Mouse (Mus musculus) heart, embryonic 15.5 days (tissue): Measurements from ENCODE around the gene Tnpo1. TPM values are rescaled to one million over a fixed set of nuclear protein-coding genes. Genes with fewer than 3 reads are reported as not detected.

Experiments used
- ATAC-seq: fragments of 200-750 bp; cut with Nextera tagmentation; replicated peaks from 2 replicates; pipeline ENCODE4 v1.8.0; 2017; ENCODE audit warnings: low read depth, moderate TSS enrichment; ENCODE audit not compliant: insufficient number of reproducible peaks, insufficient read depth, low FRiP score
- H3K27ac ChIP-seq: fragments of 300-500 bp; sonication (generic); 2 replicates; pipeline ENCODE4 v1.5.1; 2015; ENCODE audit warnings: mild to moderate bottlenecking, inconsistent platforms
- H3K27me3 ChIP-seq: fragments of 300-500 bp; sonication (generic); 2 replicates; pipeline ENCODE4 v1.6.1; 2015; ENCODE audit warnings: inconsistent platforms
- H3K36me3 ChIP-seq: fragments of 300-500 bp; sonication (generic); 2 replicates; pipeline ENCODE4 v1.6.1; 2015; ENCODE audit warnings: mild to moderate bottlenecking, inconsistent platforms
- H3K4me1 ChIP-seq: fragments of 300-500 bp; sonication (generic); replicated peaks from 2 replicates; pipeline ENCODE4 v1.6.1; 2015; ENCODE audit warnings: inconsistent platforms
- H3K4me2 ChIP-seq: fragments of 300-500 bp; sonication (generic); 2 replicates; pipeline ENCODE4 v1.6.1; 2015; ENCODE audit warnings: inconsistent platforms, mild to moderate bottlenecking, moderate library complexity
- H3K4me3 ChIP-seq: fragments of 300-500 bp; sonication (generic); 2 replicates; pipeline ENCODE4 v1.5.1; 2015; ENCODE audit warnings: mild to moderate bottlenecking, inconsistent platforms
- H3K9ac ChIP-seq: fragments of 300-500 bp; sonication (generic); 2 replicates; pipeline ENCODE4 v1.6.1; 2015; ENCODE audit warnings: mild to moderate bottlenecking, inconsistent platforms
- H3K9me3 ChIP-seq: fragments of 300-500 bp; sonication (generic); replicated peaks from 2 replicates; pipeline ENCODE4 v1.6.1; 2016; ENCODE audit warnings: inconsistent platforms
- WGBS: fragments of 180-500 bp; shearing (Covaris S2); methylation state at CpG from one replicate; pipeline ENCODE4 v1.1.7; 2015; ENCODE audit warnings: mixed read lengths; 5-methylcytosine and 5-hydroxymethylcytosine counted together
- polyA plus RNA-seq: library from polyadenylated mRNA; unstranded; fragments of >200 nt; fragmentation: Nextera tagmentation; extraction: Ambion mirVana; gene quantifications from 2 replicates; pipeline ENCODE4 v1.2.1, GENCODE M21; 2015

Gene Tnpo1
- polyA plus RNA-seq, 1 experiment from 2014 or later: 36.4 TPM

DNA sequence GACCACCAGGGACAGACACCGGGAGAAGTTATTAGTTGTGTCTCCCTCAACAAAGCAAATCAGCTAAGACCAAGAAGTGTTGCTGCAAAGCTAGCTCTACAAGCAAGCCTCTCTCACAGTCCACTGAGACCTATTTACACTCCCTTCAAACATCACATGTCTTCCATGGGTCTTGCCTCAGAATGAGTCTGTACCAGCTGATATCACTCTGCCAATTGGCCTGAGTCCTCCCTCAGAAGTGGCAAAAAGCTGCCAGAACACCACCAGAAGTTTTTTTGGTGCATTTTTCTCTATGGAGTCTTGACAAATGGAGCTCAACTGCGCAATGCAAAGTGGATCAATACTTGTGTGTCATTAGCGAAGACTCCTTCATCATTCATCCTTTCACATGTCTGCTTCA lies 130.7 kb downstream of the Tnpo1 start:
- Histone ChIP-seq H3K9me3 (no peaks in the 10 kb centered on the region), H3K27ac (no peak overlapping the region), H3K27me3 (no peaks in the 10 kb centered on the region), H3K4me1 (no peaks in the 10 kb centered on the region), H3K36me3 (peaks cover 36% of the 10 kb centered on the region), H3K4me2 (no peak overlapping the region), H3K4me3 (no peak overlapping the region), H3K9ac (no peak overlapping the region)
- ATAC-seq: no peak
- 94% methylated on average over 3 of the region's 3 CpGs for WGBS

DNA sequence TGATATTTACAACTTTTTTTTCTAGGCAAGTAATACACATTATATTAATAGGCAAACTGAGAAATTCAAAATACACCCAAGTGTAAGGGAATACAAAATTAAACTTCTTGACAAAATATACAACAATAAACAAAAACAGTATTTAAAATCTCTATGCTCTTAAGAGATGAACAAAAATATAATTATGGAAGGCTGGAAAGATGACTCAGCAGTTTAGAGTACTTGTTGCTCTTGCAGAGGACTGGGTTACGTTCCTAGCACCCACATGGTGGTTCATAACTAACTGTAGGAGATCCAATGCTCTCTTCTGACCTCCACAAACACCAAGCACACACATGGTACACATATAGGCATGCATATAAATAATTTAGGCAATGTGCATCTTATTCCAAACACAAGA lies 133.3 kb downstream of the Tnpo1 start:
- Histone ChIP-seq H3K4me3 (no peak overlapping the region), H3K27ac (no peak overlapping the region), H3K36me3 (peaks cover 23% of the 10 kb centered on the region; the same call in 1 of the 2 replicates), H3K4me1 (no peaks in the 10 kb centered on the region), H3K27me3 (no peaks in the 10 kb centered on the region), H3K9ac (no peak overlapping the region), H3K9me3 (no peaks in the 10 kb centered on the region), H3K4me2 (no peak overlapping the region)
- WGBS: 100% methylated on average over 1 of the region's 1 CpGs
- no peak for ATAC-seq

DNA sequence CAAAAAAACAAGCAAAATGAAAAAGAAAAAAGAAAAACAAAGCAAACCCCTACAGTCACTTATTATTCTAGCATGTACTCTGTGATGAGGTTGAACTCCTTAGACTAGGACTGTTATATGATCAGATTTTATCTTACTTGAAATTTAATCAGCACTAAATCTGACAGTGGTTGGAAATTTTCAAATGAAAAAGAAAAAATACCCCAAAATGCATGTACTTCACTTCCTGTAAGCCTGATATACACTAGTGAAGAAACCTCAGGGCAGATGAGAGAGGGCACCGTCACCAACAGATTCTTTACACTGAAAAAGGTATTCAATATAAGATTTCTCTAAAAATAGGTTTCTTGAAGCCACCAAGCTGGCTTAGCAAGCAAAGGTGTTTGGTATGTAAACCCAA lies 134.5 kb downstream of the Tnpo1 start:
- Histone ChIP-seq H3K9ac (no peak overlapping the region), H3K4me3 (no peak overlapping the region), H3K4me2 (no peak overlapping the region), H3K27ac (no peak overlapping the region), H3K27me3 (no peaks in the 10 kb centered on the region), H3K4me1 (peaks cover 6% of the 10 kb centered on the region), H3K9me3 (no peaks in the 10 kb centered on the region), H3K36me3 (peaks cover 16% of the 10 kb centered on the region; the same call in 1 of the 2 replicates)
- no peak for ATAC-seq
- 94% methylated on average over 1 of the region's 1 CpGs for WGBS

Other genes with a start within 250 kb of the Tnpo1 start
- gene Tmem171, start 231.6 kb downstream of the Tnpo1 start, polyA plus RNA-seq: 1.6 TPM in 2 replicates
- gene Fcho2, start 110.9 kb downstream of the Tnpo1 start, polyA plus RNA-seq: 25.2 and 27.4 TPM in 2 replicates
- gene 1700024P04Rik, start 58.2 kb upstream of the Tnpo1 start, polyA plus RNA-seq: not detected in 2 replicates